Mouse (Mus musculus) kidney, adult 2 months (tissue): ENCODE measurements at regions not wholly inside any gene's neighbourhood (a gene's known extent, or its start where the extent isn't known, plus 50 kb on each side); places are given as distances from the start of the nearest gene placed in this dataset.

Source experiments
- CTCF ChIP-seq: fragments of 200-500 bp; conservative IDR thresholded peaks from 2 replicates; pipeline ENCODE4 v1.5.1; 2011; ENCODE audit warnings: low read depth, mild to moderate bottlenecking, control low read depth, low read length, moderate library complexity, mixed read lengths; ENCODE audit not compliant: insufficient read depth, insufficient read length
- POLR2A ChIP-seq: fragments of 200-500 bp; IDR thresholded peaks from one replicate; pipeline ENCODE4 v1.6.1; 2011; ENCODE audit warnings: low read depth, low read length, control low read depth

DNA sequence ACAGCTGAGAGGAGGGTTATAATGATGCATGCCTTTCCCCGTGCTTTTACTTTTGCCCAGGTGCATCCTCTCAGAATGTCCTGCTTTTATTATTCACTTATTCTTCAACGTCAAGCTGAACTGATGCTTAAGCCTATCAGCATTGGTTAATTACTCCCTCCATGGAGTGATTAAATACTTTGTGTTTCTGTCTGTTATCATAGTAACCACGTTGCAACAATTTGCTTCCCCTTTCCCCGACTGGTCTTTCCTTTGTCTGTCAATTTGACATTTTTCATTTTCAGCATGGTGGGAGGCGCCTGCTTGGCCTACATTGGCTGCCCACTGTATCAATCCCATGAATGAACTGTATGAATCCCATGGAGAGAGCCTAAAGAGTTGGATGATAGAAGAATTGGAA, 101.8 kb downstream of the Ccdc71l start:
- TF ChIP-seq POLR2A (no peak), CTCF (no peak)
